Mouse (Mus musculus) neural tube, embryonic 12.5 days (tissue): ENCODE measurements around the gene Kmt5b. TPM values are rescaled to one million over a fixed set of nuclear protein-coding genes. Genes with fewer than 3 reads are reported as not detected.

Experiments
- ATAC-seq: fragments of 200-750 bp; cut with Nextera tagmentation; 2 replicates; pipeline ENCODE4 v1.8.0; 2017; ENCODE audit warnings: low read depth, mild to moderate bottlenecking, moderate TSS enrichment, moderate library complexity; ENCODE audit not compliant: low FRiP score
- H3K27ac ChIP-seq: fragments of 300-500 bp; sonication (generic); 2 replicates; pipeline ENCODE4 v1.5.1; 2016
- H3K27me3 ChIP-seq: fragments of 300-500 bp; sonication (generic); replicated peaks from 2 replicates; pipeline ENCODE4 v1.6.1; 2016; ENCODE audit warnings: mild to moderate bottlenecking
- H3K36me3 ChIP-seq: fragments of 300-500 bp; sonication (generic); 2 replicates; pipeline ENCODE4 v1.6.1; 2016; ENCODE audit warnings: mild to moderate bottlenecking
- H3K4me1 ChIP-seq: fragments of 300-500 bp; sonication (generic); 2 replicates; pipeline ENCODE4 v1.6.1; 2016
- H3K4me2 ChIP-seq: fragments of 300-500 bp; sonication (generic); replicated peaks from 2 replicates; pipeline ENCODE4 v1.6.1; 2016; ENCODE audit warnings: mild to moderate bottlenecking
- H3K4me3 ChIP-seq: fragments of 300-500 bp; sonication (generic); 2 replicates; pipeline ENCODE4 v1.5.1; 2016
- H3K9ac ChIP-seq: fragments of 300-500 bp; sonication (generic); 2 replicates; pipeline ENCODE4 v1.6.1; 2016; ENCODE audit warnings: mild to moderate bottlenecking
- H3K9me3 ChIP-seq: fragments of 300-500 bp; sonication (generic); 2 replicates; pipeline ENCODE4 v1.6.1; 2016; ENCODE audit warnings: mild to moderate bottlenecking
- WGBS: fragments of 180-500 bp; shearing (Covaris S2); methylation state at CpG from one replicate; pipeline ENCODE4 v1.1.7; 2016; 5-methylcytosine and 5-hydroxymethylcytosine counted together
- polyA plus RNA-seq: library from polyadenylated mRNA; unstranded; fragments of >200 nt; fragmentation: Nextera tagmentation; extraction: Ambion mirVana; gene quantifications from 2 replicates; pipeline ENCODE4 v1.2.1, GENCODE M21; 2016

Gene Kmt5b
- 53.1 and 55.3 TPM in 2 replicates for polyA plus RNA-seq

GRCm38 (mm10) chr19:3767276-3767780, at the start of gene Kmt5b:
Kmt5b (plus strand) TSS chr19:3767421.
- Histone ChIP-seq H3K36me3 (peaks cover 4% of the 10 kb centered on the region; the same call in 1 of the 2 replicates), H3K27ac (peak within 1 kb of the TSS; percentile 100), H3K4me2 (peak within 1 kb of the TSS; percentile 74), H3K27me3 (no peaks in the 10 kb centered on the region), H3K9ac (peak within 1 kb of the TSS; percentile 100), H3K4me3 (peak within 1 kb of the TSS; percentile 95), H3K4me1 (peaks cover 30% of the 10 kb centered on the region), H3K9me3 (no peaks in the 10 kb centered on the region)
- peak; percentile 72 for ATAC-seq
- WGBS: under 1% methylated on average over 39 of the region's 39 CpGs

- Histone ChIP-seq H3K4me2 (peak overlapping the region; percentile 67), H3K4me1 (peaks cover 8% of the 10 kb centered on the region), H3K9ac (0 out of 2 replicates have a peak overlapping the region, but pooled peaks have one; percentile 29), H3K27me3 (no peaks in the 10 kb centered on the region), H3K36me3 (peaks cover 44% of the 10 kb centered on the region), H3K27ac (no peak overlapping the region), H3K9me3 (no peaks in the 10 kb centered on the region), H3K4me3 (peak overlapping the region; percentile 34)
- 42% methylated on average over 19 of the region's 19 CpGs for WGBS
- ATAC-seq: peak; percentile 29; the same call in 1 of the 2 replicates
These were observed 48.5 kb upstream of the Kmt5b start for GRCm38 (mm10) chr19:3718481-3719361.

DNA sequence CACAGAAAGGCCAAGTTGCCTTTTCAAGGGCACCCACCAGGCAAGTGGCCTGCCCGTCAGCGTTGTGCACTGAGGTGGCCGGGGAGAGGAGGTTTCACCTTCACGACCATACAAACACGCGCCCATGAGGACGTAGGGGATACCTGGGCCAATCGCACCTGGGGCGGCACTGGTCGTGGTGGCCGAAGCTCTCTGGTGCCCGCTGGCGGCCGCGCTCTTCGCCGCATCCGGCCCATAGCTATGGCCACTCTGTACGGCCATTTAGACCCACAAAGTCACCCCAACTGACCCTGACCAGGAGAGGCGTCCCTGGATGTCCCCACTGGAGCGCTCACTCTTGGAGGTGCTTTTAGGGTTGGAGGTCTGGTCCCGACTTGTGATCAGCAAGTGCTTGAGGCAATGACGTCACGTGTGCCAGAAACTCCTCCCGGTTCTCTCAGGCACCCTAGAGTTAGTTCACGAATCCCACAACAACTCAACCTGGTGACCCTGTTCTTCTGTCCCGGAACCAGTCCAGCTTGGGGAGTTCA, 47.8 kb upstream of the Kmt5b start:
- Histone ChIP-seq H3K9ac (peak overlapping the region; percentile 29; the same call in 1 of the 2 replicates), H3K4me2 (peak overlapping the region; percentile 67), H3K4me3 (peak overlapping the region; percentile 34), H3K27me3 (no peaks in the 10 kb centered on the region), H3K36me3 (peaks cover 44% of the 10 kb centered on the region), H3K27ac (no peak overlapping the region), H3K9me3 (no peaks in the 10 kb centered on the region), H3K4me1 (peaks cover 8% of the 10 kb centered on the region)
- peak; percentile 48; the same call in 1 of the 2 replicates for ATAC-seq
- WGBS: 4% methylated on average over 27 of the region's 27 CpGs

- ATAC-seq: no peak
- Histone ChIP-seq H3K4me2 (no peak overlapping the region), H3K9ac (no peak overlapping the region), H3K4me3 (no peak overlapping the region), H3K9me3 (no peaks in the 10 kb centered on the region), H3K4me1 (peaks cover 8% of the 10 kb centered on the region), H3K27me3 (no peaks in the 10 kb centered on the region), H3K36me3 (peaks cover 7% of the 10 kb centered on the region; the same call in 1 of the 2 replicates), H3K27ac (no peak overlapping the region)
- WGBS: 93% methylated on average over 9 of the region's 9 CpGs
These were observed 44.1 kb upstream of the Kmt5b start for GRCm38 (mm10) chr19:3723170-3723569.

DNA sequence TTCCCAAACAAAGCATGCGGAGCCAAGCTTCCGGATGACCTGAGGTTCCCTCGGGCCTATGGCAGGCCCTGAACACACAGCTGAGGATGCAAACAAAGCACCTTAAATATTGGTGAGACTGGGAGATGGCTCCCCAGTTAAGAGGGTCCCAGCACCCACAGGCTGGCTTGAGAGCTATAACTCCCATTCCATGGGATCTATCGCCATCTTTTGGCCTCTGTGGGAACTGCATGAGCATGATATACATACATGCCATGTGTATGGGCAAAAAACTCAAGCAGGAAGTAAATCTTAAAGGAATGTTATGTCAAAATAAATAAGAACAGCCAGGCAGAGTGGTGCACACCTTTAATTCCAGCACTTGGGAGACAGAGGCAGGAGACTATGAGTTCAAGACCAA, 43.3 kb upstream of the Kmt5b start:
- H3K36me3 ChIP-seq: no peaks in the 10 kb centered on the region
- no peaks in the 10 kb centered on the region for H3K9me3 ChIP-seq
- no peak overlapping the region for H3K9ac ChIP-seq
- 79% methylated on average over 4 of the region's 4 CpGs for WGBS
- peaks cover 8% of the 10 kb centered on the region for H3K4me1 ChIP-seq
- no peaks in the 10 kb centered on the region for H3K27me3 ChIP-seq
- ATAC-seq: no peak
- H3K27ac ChIP-seq: no peak overlapping the region
- H3K4me3 ChIP-seq: no peak overlapping the region
- no peak overlapping the region for H3K4me2 ChIP-seq

- no peaks in the 10 kb centered on the region for H3K27me3 ChIP-seq
- no peak overlapping the region for H3K27ac ChIP-seq
- H3K4me2 ChIP-seq: no peak overlapping the region
- no peaks in the 10 kb centered on the region for H3K36me3 ChIP-seq
- H3K9me3 ChIP-seq: no peaks in the 10 kb centered on the region
- H3K4me3 ChIP-seq: no peak overlapping the region
- 20% methylated on average over 1 of the region's 1 CpGs for WGBS
- H3K9ac ChIP-seq: no peak overlapping the region
- ATAC-seq: no peak
- H3K4me1 ChIP-seq: peaks cover under 1% of the 10 kb centered on the region; the same call in 1 of the 2 replicates
These were observed 42.4 kb upstream of the Kmt5b start for GRCm38 (mm10) chr19:3724779-3725178.

DNA sequence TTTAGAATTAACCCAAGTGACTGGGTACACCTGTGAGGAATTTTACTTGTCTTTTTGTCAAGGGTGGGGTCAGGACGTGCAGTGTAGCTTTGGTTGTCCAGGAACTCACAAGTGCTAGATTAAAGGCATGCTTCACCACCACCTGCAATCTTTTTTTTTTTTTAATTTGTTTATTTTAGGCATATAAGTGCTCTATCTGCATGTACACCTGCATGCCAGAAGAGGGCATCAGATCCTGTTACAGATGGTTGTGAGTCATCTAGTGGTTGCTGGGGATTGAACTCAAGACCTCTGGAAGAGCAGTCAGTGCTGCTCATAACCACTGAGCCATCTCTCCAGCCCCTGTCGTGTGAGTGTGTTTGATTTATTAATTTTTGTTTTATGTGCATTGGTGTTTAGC, 38.3 kb upstream of the Kmt5b start:
- ATAC-seq: no peak
- Histone ChIP-seq H3K4me3 (no peak overlapping the region), H3K4me2 (no peak overlapping the region), H3K9ac (no peak overlapping the region), H3K4me1 (no peaks in the 10 kb centered on the region), H3K27ac (no peak overlapping the region), H3K9me3 (no peaks in the 10 kb centered on the region), H3K36me3 (no peaks in the 10 kb centered on the region), H3K27me3 (no peaks in the 10 kb centered on the region)
- WGBS: 78% methylated on average over 2 of the region's 2 CpGs

GRCm38 (mm10) chr19:3730781-3731646, 36.2 kb upstream of the Kmt5b start:
- H3K4me1 ChIP-seq: no peaks in the 10 kb centered on the region
- ATAC-seq: no peak
- no peak overlapping the region for H3K9ac ChIP-seq
- H3K27ac ChIP-seq: no peak overlapping the region
- no peak overlapping the region for H3K4me2 ChIP-seq
- H3K9me3 ChIP-seq: no peaks in the 10 kb centered on the region
- H3K27me3 ChIP-seq: no peaks in the 10 kb centered on the region
- H3K4me3 ChIP-seq: no peak overlapping the region
- 80% methylated on average over 7 of the region's 7 CpGs for whole genome bisulfite sequencing
- no peaks in the 10 kb centered on the region for H3K36me3 ChIP-seq

GRCm38 (mm10) chr19:3736001-3736400, 31.2 kb upstream of the Kmt5b start:
- H3K4me1 ChIP-seq: no peaks in the 10 kb centered on the region
- no peaks in the 10 kb centered on the region for H3K27me3 ChIP-seq
- no peak for ATAC-seq
- WGBS: 89% methylated on average over 3 of the region's 3 CpGs
- H3K27ac ChIP-seq: no peak overlapping the region
- H3K4me2 ChIP-seq: no peak overlapping the region
- no peak overlapping the region for H3K4me3 ChIP-seq
- no peak overlapping the region for H3K9ac ChIP-seq
- no peaks in the 10 kb centered on the region for H3K9me3 ChIP-seq
- no peaks in the 10 kb centered on the region for H3K36me3 ChIP-seq

- no peak for ATAC-seq
- H3K9me3 ChIP-seq: no peaks in the 10 kb centered on the region
- H3K4me1 ChIP-seq: 0 out of 2 replicates have a peak, but pooled peaks cover 3% of the 10 kb centered on the region
- H3K36me3 ChIP-seq: no peaks in the 10 kb centered on the region
- no peak overlapping the region for H3K4me2 ChIP-seq
- H3K9ac ChIP-seq: no peak overlapping the region
- H3K4me3 ChIP-seq: no peak overlapping the region
- no peaks in the 10 kb centered on the region for H3K27me3 ChIP-seq
- no peak overlapping the region for H3K27ac ChIP-seq
- 95% methylated on average over 7 of the region's 7 CpGs for WGBS
These were observed 27.6 kb upstream of the Kmt5b start for GRCm38 (mm10) chr19:3739650-3740049.

DNA sequence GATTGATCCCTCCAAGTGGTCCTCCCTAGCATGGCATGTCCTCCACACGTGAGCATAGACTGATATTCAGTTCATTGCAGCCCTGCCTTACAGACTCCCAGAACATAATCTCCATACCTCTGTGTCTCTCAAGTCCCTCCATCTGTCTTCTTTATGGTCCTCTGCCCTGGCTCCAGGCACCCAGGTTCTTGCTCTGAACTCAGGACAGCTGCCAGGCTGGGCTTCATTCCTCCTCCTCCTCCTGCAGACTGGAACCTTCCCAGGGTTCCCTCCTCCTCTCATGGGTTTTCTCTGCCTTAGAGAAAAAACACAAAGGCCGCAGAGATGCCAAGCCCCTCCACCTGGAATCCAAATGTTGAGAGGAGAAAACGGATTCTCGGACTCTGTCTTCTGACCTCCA, 24.5 kb upstream of the Kmt5b start:
- Histone ChIP-seq H3K4me1 (0 out of 2 replicates have a peak, but pooled peaks cover 3% of the 10 kb centered on the region), H3K27ac (no peak overlapping the region), H3K4me2 (peak overlapping the region; percentile 30), H3K9me3 (no peaks in the 10 kb centered on the region), H3K4me3 (no peak overlapping the region), H3K36me3 (no peaks in the 10 kb centered on the region), H3K27me3 (no peaks in the 10 kb centered on the region), H3K9ac (no peak overlapping the region)
- ATAC-seq: no peak
- 67% methylated on average over 4 of the region's 4 CpGs for WGBS
